Mouse (Mus musculus) embryonic fibroblast, embryonic 13.5 days (primary cell): ENCODE measurements around the gene Gm49322.

Experiments
- CTCF ChIP-seq: IDR thresholded peaks from 2 replicates; pipeline ENCODE4 v1.5.1; 2011; ENCODE audit warnings: mild to moderate bottlenecking, control low read depth, low read length, moderate library complexity, borderline replicate concordance; ENCODE audit not compliant: insufficient read depth
- POLR2A ChIP-seq: IDR thresholded peaks from 2 replicates; pipeline ENCODE4 v1.6.1; 2011; ENCODE audit warnings: low read depth, mild to moderate bottlenecking, control low read depth, low read length, moderate library complexity

GRCm38 (mm10) chr10:80625764-80626163, 19.9 kb downstream of the Gm49322 start:
- no peak for TF ChIP-seq POLR2A
- TF ChIP-seq CTCF, result no peak
